Mouse (Mus musculus) G1E (cell line): Measurements from ENCODE around the gene Lbhd1. TPM values are rescaled to one million over a fixed set of nuclear protein-coding genes. Genes with fewer than 3 reads are reported as not detected.

ENCODE experiments used
- ATAC-seq: 2 replicates; pipeline ENCODE4 v1.8.0; 2016; ENCODE audit warnings: mild to moderate bottlenecking; ENCODE audit not compliant: insufficient number of reproducible peaks, poor library complexity, low FRiP score, severe bottlenecking; ENCODE audit errors: extremely low read depth
- DNase-seq: peaks from one replicate; pipeline ENCODE4 v3.0.0; 2012; ENCODE audit warnings: low spot score
- H3K27me3 ChIP-seq: 2 replicates; pipeline ENCODE4 v1.6.1; 2012; ENCODE audit warnings: mild to moderate bottlenecking, low read length, inconsistent platforms; ENCODE audit not compliant: insufficient read depth
- H3K36me3 ChIP-seq: replicated peaks from 2 replicates; pipeline ENCODE3; 2012; ENCODE audit warnings: mild to moderate bottlenecking, inconsistent platforms
- H3K4me1 ChIP-seq: 2 replicates; pipeline ENCODE4 v1.6.1; 2012; ENCODE audit warnings: low read depth, low read length, inconsistent platforms, mixed read lengths; ENCODE audit not compliant: insufficient read depth
- H3K4me3 ChIP-seq: 2 replicates; pipeline ENCODE4 v1.5.1; 2012; ENCODE audit warnings: low read depth, mild to moderate bottlenecking, inconsistent platforms, low read length, moderate library complexity, mixed read lengths
- H3K9me3 ChIP-seq: replicated peaks from 2 replicates; pipeline ENCODE4 v1.6.1; 2012; ENCODE audit warnings: inconsistent platforms
- CTCF ChIP-seq: IDR thresholded peaks from 2 replicates; pipeline ENCODE4 v1.5.1; 2012; ENCODE audit warnings: low read depth, low read length, inconsistent platforms, mixed read lengths
- GATA1 ChIP-seq: IDR thresholded peaks from 2 replicates; pipeline ENCODE4 v1.6.1; 2012; ENCODE audit warnings: borderline replicate concordance, low read length, inconsistent platforms, mixed read lengths
- GATA2 ChIP-seq: IDR thresholded peaks from 2 replicates; pipeline ENCODE4 v1.6.1; 2012; ENCODE audit warnings: low read depth, low read length, inconsistent platforms, borderline replicate concordance
- POLR2AphosphoS5 ChIP-seq: IDR thresholded peaks from 2 replicates; pipeline ENCODE4 v1.6.1; 2012; ENCODE audit warnings: low read depth, low read length, inconsistent platforms; ENCODE audit not compliant: insufficient replicate concordance
- TAL1 ChIP-seq: conservative IDR thresholded peaks from 2 replicates; pipeline ENCODE4 v1.6.1; 2012; ENCODE audit warnings: low read depth, low read length, inconsistent platforms, mixed read lengths
- polyA plus RNA-seq: library from polyadenylated mRNA; stranded (reverse); fragments of >175 nt; gene quantifications from 2 replicates; pipeline ENCODE4 v1.2.3, GENCODE M21; 2012
- total RNA-seq, 2 experiments: library from RNA; stranded (forward) in 1 of 2; stranded (reverse) in 1 of 2; fragments of 200-1000 nt in 1 of 2; fragments of >200 nt in 1 of 2; fragmentation: Nextera tagmentation in 1 of 2; gene quantifications; 2 replicates each; pipeline ENCODE4 v1.2.3; 2014 to 2017

The Lbhd1 gene
- total and polyA plus RNA-seq, 3 experiments, result 0.67 to 18.1 (median 11.4) TPM

- DNase-seq (no peak), ATAC-seq (no peak)
- peak overlapping the region; percentile 66; the same call in 1 of the 2 replicates for H3K4me3 ChIP-seq
- peaks cover 75% of the 10 kb centered on the region for H3K36me3 ChIP-seq
- no peaks in the 10 kb centered on the region for H3K27me3 ChIP-seq
- no peak for TF ChIP-seq GATA1
- TF ChIP-seq POLR2AphosphoS5, result no peak
- TF ChIP-seq CTCF, result no peak
- no peak for TF ChIP-seq TAL1
- no peak for TF ChIP-seq GATA2
- peaks cover 93% of the 10 kb centered on the region for H3K4me1 ChIP-seq
- no peaks in the 10 kb centered on the region for H3K9me3 ChIP-seq
These were observed 43.2 kb downstream of the Lbhd1 start for GRCm38 (mm10) chr19:8926766-8927165.

- ATAC-seq (peak; percentile 73), DNase-seq (peak; percentile 75)
These were observed 44.5 kb downstream of the Lbhd1 start for GRCm38 (mm10) chr19:8927891-8928525.

GRCm38 (mm10) chr19:8928689-8929223, 45.2 kb downstream of the Lbhd1 start:
- ATAC-seq (no peak), DNase-seq (peak; percentile 38)
- H3K4me3 ChIP-seq, result peak overlapping the region; percentile 90
- peaks cover 86% of the 10 kb centered on the region for H3K4me1 ChIP-seq
- TF ChIP-seq TAL1 (no peak), CTCF (no peak), POLR2AphosphoS5 (no peak), GATA2 (no peak), GATA1 (no peak)
- peaks cover 76% of the 10 kb centered on the region for H3K36me3 ChIP-seq
- no peaks in the 10 kb centered on the region for H3K9me3 ChIP-seq
- H3K27me3 ChIP-seq, result no peaks in the 10 kb centered on the region

More at GRCm38 (mm10) chr19:8927891-8928525, 44.5 kb downstream of the Lbhd1 start:
- H3K4me3 ChIP-seq, result peak overlapping the region; percentile 90
- H3K36me3 ChIP-seq, result peaks cover 76% of the 10 kb centered on the region
- no peak for TF ChIP-seq GATA1
- 0 out of 2 replicates have a peak, but pooled peaks have one; percentile 11 for TF ChIP-seq GATA2
- TF ChIP-seq CTCF, result no peak
- no peak for TF ChIP-seq POLR2AphosphoS5
- TF ChIP-seq TAL1, result peak; percentile 96
- H3K27me3 ChIP-seq, result no peaks in the 10 kb centered on the region
- no peaks in the 10 kb centered on the region for H3K9me3 ChIP-seq
- H3K4me1 ChIP-seq, result peaks cover 86% of the 10 kb centered on the region

GRCm38 (mm10) chr19:8929224-8930088, 45.9 kb downstream of the Lbhd1 start, which contains the start of the genes Rom1 and Eml3:
Gene Rom1 (minus strand): TSS chr19:8929356.
Gene Eml3 (plus strand): TSS chr19:8929552.
- ATAC-seq (peak; percentile 18; the same call in 1 of the 2 replicates), DNase-seq (peak; percentile 87)
- no peaks in the 10 kb centered on the region for H3K27me3 ChIP-seq
- H3K4me1 ChIP-seq, result peaks cover 85% of the 10 kb centered on the region
- peak within 1 kb of the TSS; percentile 90 for H3K4me3 ChIP-seq
- no peaks in the 10 kb centered on the region for H3K9me3 ChIP-seq
- H3K36me3 ChIP-seq, result peaks cover 78% of the 10 kb centered on the region
- TF ChIP-seq GATA2 (no peak), CTCF (no peak)

GRCm38 (mm10) chr19:8930117-8930516, 46.6 kb downstream of the Lbhd1 start:
- Histone ChIP-seq H3K9me3 (no peaks in the 10 kb centered on the region), H3K27me3 (no peaks in the 10 kb centered on the region), H3K4me1 (peaks cover 86% of the 10 kb centered on the region), H3K4me3 (peak overlapping the region; percentile 90), H3K36me3 (peaks cover 80% of the 10 kb centered on the region)
- TF ChIP-seq POLR2AphosphoS5 (no peak), GATA2 (no peak), TAL1 (no peak), GATA1 (no peak), CTCF (no peak)
- no peak for DNase-seq
- ATAC-seq, result no peak

- Histone ChIP-seq H3K4me1 (peaks cover 80% of the 10 kb centered on the region), H3K4me3 (peak overlapping the region; percentile 90)
These were observed 47.2 kb downstream of the Lbhd1 start for GRCm38 (mm10) chr19:8930771-8931170.

More at GRCm38 (mm10) chr19:8930771-8931170, 47.2 kb downstream of the Lbhd1 start:
- H3K27me3 ChIP-seq, result no peaks in the 10 kb centered on the region
- DNase-seq, result no peak
- ATAC-seq, result no peak
- H3K9me3 ChIP-seq, result no peaks in the 10 kb centered on the region
- TF ChIP-seq GATA2 (no peak), POLR2AphosphoS5 (no peak), CTCF (no peak), GATA1 (no peak), TAL1 (no peak)
- H3K36me3 ChIP-seq, result peaks cover 80% of the 10 kb centered on the region
